Mouse (Mus musculus) CD8-positive naive resting alpha-beta T cell, adult 57 days (primary cell): ENCODE measurements around the gene Slk. TPM values are rescaled to one million over a fixed set of nuclear protein-coding genes. Genes with fewer than 3 reads are reported as not detected.

Source experiments
- total RNA-seq: library from RNA; stranded (reverse); gene quantifications from one replicate; pipeline ENCODE4 v1.2.4, GENCODE M21; 2023

Gene Slk
- total RNA-seq: 56.3 TPM

DNA sequence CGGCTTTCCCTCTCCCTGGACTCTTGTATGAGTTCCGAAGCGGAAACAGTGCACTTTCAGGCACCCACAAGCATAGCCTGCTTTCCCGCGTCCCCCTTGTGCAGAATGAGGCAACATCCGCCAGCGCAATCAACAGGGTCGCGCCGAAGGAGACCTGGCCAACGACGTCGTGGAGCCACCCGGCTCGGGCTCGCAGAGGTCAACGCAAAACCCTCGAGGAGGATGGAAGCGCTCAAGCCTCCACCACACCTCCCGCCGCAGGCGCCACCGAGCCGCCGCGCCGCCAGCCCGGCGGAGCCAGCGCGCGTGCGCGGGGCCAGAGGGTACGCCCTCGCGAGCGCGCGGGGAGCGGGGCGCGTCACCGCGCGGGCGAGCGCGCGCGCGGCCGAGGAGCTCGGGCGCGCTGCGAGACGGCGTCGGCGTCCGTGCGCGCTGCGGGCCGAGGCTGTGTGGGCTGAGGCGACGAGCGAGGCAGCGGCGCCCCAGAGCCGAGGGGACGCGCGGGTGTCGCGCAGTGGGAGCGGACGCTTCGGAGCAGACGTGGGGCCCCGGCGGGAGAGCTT, at the start of gene Slk:
Gene Slk, plus strand, starts transcription at position 454 of the 563 bp plus-strand sequence.

GRCm38 (mm10) chr19:47537300-47537792, 42.1 kb upstream of the Slk start, which contains the start of gene Stn1:
Gene Stn1 (minus strand): TSS chr19:47537507.

DNA sequence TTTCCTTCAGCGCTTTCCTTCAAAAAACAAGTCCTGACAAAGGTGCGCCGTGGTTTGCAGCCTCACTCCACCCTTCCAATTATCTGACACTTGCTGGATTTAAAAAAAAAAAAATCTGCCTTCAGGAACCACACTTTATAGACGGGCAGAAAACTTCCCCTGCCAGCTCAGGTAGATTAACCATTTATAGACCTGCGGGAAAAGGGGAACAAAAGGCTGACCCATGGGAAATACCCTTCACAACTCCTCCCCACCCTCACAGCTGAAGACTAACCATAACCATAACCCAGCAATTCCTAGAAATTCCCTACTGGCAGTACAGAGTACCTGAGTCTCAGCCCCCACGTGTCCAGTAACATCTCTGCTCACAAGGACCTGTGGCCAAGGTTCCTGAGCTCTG, 112.5 kb downstream of the Slk start, which contains the start of gene Col17a1:
Gene Col17a1, minus strand, starts transcription at position 101 of the 400 bp plus-strand sequence.

Other genes starting within 250 kb of the Slk start
- gene Sh3pxd2a, start 115.3 kb upstream of the Slk start, total RNA-seq: 25.6 TPM
- gene Stn1, start 42.2 kb upstream of the Slk start, total RNA-seq: 40.1 TPM
- not detected for gene Col17a1, start 112.4 kb downstream of the Slk start, total RNA-seq
- 68.2 TPM for gene Sfr1, start 152.0 kb downstream of the Slk start, total RNA-seq